Mouse (Mus musculus): ENCODE data around the gene Fkbp11.

- TF ChIP-seq CTCF (IDR thresholded peaks at IDR 0.05; ENCODE audit: low read depth), result no peak
- TF ChIP-seq EP300 (optimal IDR thresholded peaks at IDR 0.05), result no peak
Measured at GRCm38 (mm10) chr15:98733370-98733769, 5.4 kb upstream of the Fkbp11 start.

Measured in stomach, postnatal 0 days (tissue).